Mouse (Mus musculus): Measurements from ENCODE around the gene Tomm20.
A peak's percentile ranks its signal among the peaks of the same experiment; 100 is the strongest.
"Not testable (repeated sequence)": the region's sequence is repeated elsewhere in the genome, so short reads cannot be mapped to it uniquely, and the experiment has no call there.

Gene Tomm20

GRCm38 (mm10) chr8:126917179-126917905 is 28.3 kb downstream of the Tomm20 start:
- DNase-seq, result peak in 1 of 2 experiments; percentile 27

GRCm38 (mm10) chr8:126916611-126917010 is 29.0 kb downstream of the Tomm20 start:
- DNase-seq, result no peak

- DNase-seq, result peak; percentile 34 to 37
Observed at GRCm38 (mm10) chr8:126914609-126915375, 30.9 kb downstream of the Tomm20 start.

- not testable (repeated sequence) for DNase-seq
Observed at GRCm38 (mm10) chr8:126914107-126914490, 31.5 kb downstream of the Tomm20 start.

GRCm38 (mm10) chr8:126913241-126914106 is 32.2 kb downstream of the Tomm20 start:
- DNase-seq, result peak; percentile 84 to 93

- peak; percentile 88 to 91 for DNase-seq
Observed at GRCm38 (mm10) chr8:126909371-126909802, 36.3 kb downstream of the Tomm20 start.

GRCm38 (mm10) chr8:126908805-126909204 is 36.8 kb downstream of the Tomm20 start:
- peak in 1 of 2 experiments; percentile 26 for DNase-seq

GRCm38 (mm10) chr8:126907968-126908367 is 37.7 kb downstream of the Tomm20 start:
- no peak for DNase-seq

GRCm38 (mm10) chr8:126907374-126907773 is 38.3 kb downstream of the Tomm20 start:
- peak; percentile 78 to 88 for DNase-seq

GRCm38 (mm10) chr8:126905387-126905786 is 40.3 kb downstream of the Tomm20 start:
- peak; percentile 45 to 47 for DNase-seq

GRCm38 (mm10) chr8:126903927-126904326 is 41.7 kb downstream of the Tomm20 start:
- no peak for DNase-seq

GRCm38 (mm10) chr8:126903224-126903895 is 42.3 kb downstream of the Tomm20 start:
- no peak for DNase-seq

- DNase-seq, result no peak
Observed at GRCm38 (mm10) chr8:126901612-126902011, 44.0 kb downstream of the Tomm20 start.

GRCm38 (mm10) chr8:126901049-126901448 is 44.6 kb downstream of the Tomm20 start:
- no peak for DNase-seq

GRCm38 (mm10) chr8:126895133-126895532 is 50.5 kb downstream of the Tomm20 start:
- peak; percentile 58 to 62 for DNase-seq

- DNase-seq, result peak; percentile 53 to 64
Observed at GRCm38 (mm10) chr8:126887639-126888006, 58.0 kb downstream of the Tomm20 start.

- DNase-seq, result peak; percentile 55 to 65
Observed at GRCm38 (mm10) chr8:126886741-126887638, 58.7 kb downstream of the Tomm20 start.

GRCm38 (mm10) chr8:126885554-126886485 is 59.8 kb downstream of the Tomm20 start:
- DNase-seq, result peak in 1 of 2 experiments; percentile 37

GRCm38 (mm10) chr8:126884202-126884926 is 61.3 kb downstream of the Tomm20 start:
- DNase-seq, result peak; percentile 68 to 69

Data from cerebellum, postnatal 10 days (tissue).